In the genomic region with DNA sequence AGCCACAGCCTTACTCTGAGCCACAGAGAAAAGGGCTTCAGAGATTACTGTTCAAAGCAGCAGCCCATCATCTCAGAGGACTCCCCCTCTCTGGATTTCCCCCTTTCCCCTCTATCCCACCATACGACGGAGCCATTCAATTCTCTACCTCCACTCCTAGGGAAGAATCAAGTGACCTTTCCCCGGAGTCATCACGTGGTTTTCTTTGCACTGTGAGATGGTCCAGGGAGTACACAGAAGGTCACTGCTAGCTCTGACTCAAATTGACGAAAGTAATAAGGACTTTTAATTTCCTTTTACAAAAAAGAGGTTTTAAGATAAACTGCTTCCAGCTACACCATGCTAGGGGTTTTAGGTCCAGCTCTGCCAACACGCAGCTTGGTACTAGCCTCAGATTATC, we compare ENCODE assay signal across 12 mouse cellular contexts. TPM values are rescaled to one million over a fixed set of nuclear protein-coding genes. Genes with fewer than 3 reads are reported as not detected.
"Had no signal": no experiment of that assay in that cellular context is flagged by ENCODE, and none has a peak within 500 bp of the region (broad histone marks: within the 10 kb centered on the region; RNA-seq: fewer than 3 reads in every experiment).

No protein-coding gene starts in this region.

- H3K4me3 ChIP-seq: limb, embryonic 15.5 days; liver, embryonic 13.5 days; midbrain, embryonic 12.5 days; myocyte; neural tube, embryonic 15.5 days had no signal

- H3K4me2 ChIP-seq: limb, embryonic 15.5 days; liver, embryonic 13.5 days; midbrain, embryonic 12.5 days; neural tube, embryonic 15.5 days had no signal

- H3K36me3 ChIP-seq: limb, embryonic 15.5 days; liver, embryonic 13.5 days; midbrain, embryonic 12.5 days; neural tube, embryonic 15.5 days had no signal

- H3K27ac ChIP-seq: limb, embryonic 15.5 days; liver, embryonic 13.5 days; neural tube, embryonic 15.5 days had no signal

- DNase-seq: layer of hippocampus, postnatal 36 days; liver, embryonic 13.5 days; lung, adult 18-20 months; right cerebral cortex, adult 18-20 months; right cerebral cortex, postnatal 25 days; thymus, postnatal 36 days had no signal

- H3K4me1 ChIP-seq: limb, embryonic 15.5 days; liver, embryonic 13.5 days; midbrain, embryonic 12.5 days had no signal

- H3K27me3 ChIP-seq: limb, embryonic 15.5 days; liver, embryonic 13.5 days; midbrain, embryonic 12.5 days; neural tube, embryonic 15.5 days had no signal

- H3K9ac ChIP-seq: limb, embryonic 15.5 days; liver, embryonic 13.5 days; midbrain, embryonic 12.5 days; neural tube, embryonic 15.5 days had no signal

- H3K9me3 ChIP-seq: limb, embryonic 15.5 days; liver, embryonic 13.5 days; neural tube, embryonic 15.5 days had no signal

RNA-seq across cellular contexts. Expression of a gene that starts 31.3 kb away (rescaled TPM):
- total RNA-seq: megakaryocyte-erythroid progenitor cell, adult 5-6 weeks had no signal
- polyA plus RNA-seq: liver, embryonic 13.5 days; myocyte; small intestine, adult 2 months had no signal
